ENCODE assay signal across 27 mouse cellular contexts in the genomic region with DNA sequence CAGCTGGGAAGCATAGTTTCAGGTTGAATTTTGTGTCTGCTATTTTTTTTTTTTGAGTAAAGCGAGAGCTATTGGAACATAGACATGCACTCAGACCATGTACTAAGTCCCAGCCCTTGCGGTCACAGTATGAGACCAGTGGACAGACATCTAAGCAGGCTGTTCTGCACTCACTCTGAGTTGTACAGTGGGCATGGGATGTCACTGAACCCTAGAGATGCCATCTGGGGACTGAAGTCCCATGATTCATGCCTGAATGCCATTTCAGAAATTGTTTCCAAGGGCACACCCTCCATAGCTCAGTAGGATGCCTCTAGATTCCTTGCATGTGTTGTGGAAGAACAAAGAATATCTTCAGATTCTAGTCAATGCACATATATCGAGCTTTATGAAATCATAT.
A peak's percentile ranks its signal among the peaks of the same experiment; 100 is the strongest.
DNase-seq lines count a peak whose midpoint lies in the region; ATAC-seq lines count a peak whose summit lies in the region.
"Had no signal": no experiment of that assay in that cellular context is flagged by ENCODE, and none has a peak within 500 bp of the region (broad histone marks: within the 10 kb centered on the region; RNA-seq: fewer than 3 reads in every experiment).

No protein-coding gene starts in this region.

- no peaks in the 10 kb centered on the region for H3K27me3 ChIP-seq in hindbrain, embryonic 10.5 days (ENCODE audit: insufficient read depth, poor library complexity, severe bottlenecking)
- no peaks in the 10 kb centered on the region for H3K27me3 ChIP-seq in hindbrain, embryonic 16.5 days (replicated peaks; ENCODE audit: control insufficient read depth, insufficient read depth, low read length)
- H3K27me3 ChIP-seq in neural tube, embryonic 13.5 days: no peaks in the 10 kb centered on the region
- no peaks in the 10 kb centered on the region for H3K27me3 ChIP-seq in neural tube, embryonic 15.5 days (replicated peaks)
- no peaks in the 10 kb centered on the region for H3K27me3 ChIP-seq in hindbrain, embryonic 13.5 days
- H3K27me3 ChIP-seq: CH12.LX; forebrain, embryonic 13.5 days; heart, embryonic 15.5 days had no signal

- H3K36me3 ChIP-seq in hindbrain, embryonic 10.5 days: no peaks in the 10 kb centered on the region
- H3K36me3 ChIP-seq in hindbrain, embryonic 16.5 days (ENCODE audit: control insufficient read depth, insufficient read depth, low read length): no peaks in the 10 kb centered on the region
- H3K36me3 ChIP-seq in neural tube, embryonic 13.5 days: no peaks in the 10 kb centered on the region
- H3K36me3 ChIP-seq in neural tube, embryonic 15.5 days: no peaks in the 10 kb centered on the region
- H3K36me3 ChIP-seq in hindbrain, embryonic 13.5 days: no peaks in the 10 kb centered on the region
- H3K36me3 ChIP-seq: heart, embryonic 15.5 days had no signal

- no peak overlapping the region for H3K4me2 ChIP-seq in hindbrain, embryonic 16.5 days (ENCODE audit: low read length)
- no peak overlapping the region for H3K4me2 ChIP-seq in neural tube, embryonic 13.5 days
- H3K4me2 ChIP-seq in neural tube, embryonic 15.5 days: no peak overlapping the region
- no peak overlapping the region for H3K4me2 ChIP-seq in hindbrain, embryonic 13.5 days
- H3K4me2 ChIP-seq: forebrain, embryonic 13.5 days; heart, embryonic 15.5 days had no signal

- ATAC-seq in hindbrain, embryonic 16.5 days: no peak
- ATAC-seq in neural tube, embryonic 13.5 days (ENCODE audit: low read depth): no peak
- ATAC-seq in neural tube, embryonic 15.5 days (ENCODE audit: low FRiP score): no peak
- no peak for ATAC-seq in hindbrain, embryonic 13.5 days (ENCODE audit: low FRiP score)
- ATAC-seq: activated CD4-positive, CD25-positive, alpha-beta regulatory T cell, adult 4 months; forebrain, embryonic 13.5 days; intestine, embryonic 16.5 days had no signal

- H3K27ac ChIP-seq in hindbrain, embryonic 10.5 days: peak overlapping the region; percentile 85
- H3K27ac ChIP-seq in hindbrain, embryonic 16.5 days (ENCODE audit: low read depth, low read length): no peak overlapping the region
- peak overlapping the region; percentile 39; the same call in 1 of the 2 replicates for H3K27ac ChIP-seq in neural tube, embryonic 13.5 days (replicated peaks)
- H3K27ac ChIP-seq in neural tube, embryonic 15.5 days (replicated peaks): no peak overlapping the region
- H3K27ac ChIP-seq in hindbrain, embryonic 13.5 days: peak overlapping the region; percentile 50; the same call in 1 of the 2 replicates
- H3K27ac ChIP-seq: forebrain, embryonic 13.5 days; heart, embryonic 15.5 days; liver, embryonic 14.5 days; macrophage had no signal

- H3K9ac ChIP-seq in hindbrain, embryonic 16.5 days (ENCODE audit: low read depth, low read length): no peak overlapping the region
- H3K9ac ChIP-seq in neural tube, embryonic 13.5 days: no peak overlapping the region
- no peak overlapping the region for H3K9ac ChIP-seq in neural tube, embryonic 15.5 days (replicated peaks)
- no peak overlapping the region for H3K9ac ChIP-seq in hindbrain, embryonic 13.5 days
- H3K9ac ChIP-seq: forebrain, embryonic 13.5 days; heart, embryonic 15.5 days; liver, embryonic 14.5 days had no signal

- peaks cover 98% of the 10 kb centered on the region for H3K4me1 ChIP-seq in hindbrain, embryonic 10.5 days (replicated peaks)
- H3K4me1 ChIP-seq in hindbrain, embryonic 16.5 days (ENCODE audit: control insufficient read depth, insufficient read depth, low read depth, low read length): peaks cover 27% of the 10 kb centered on the region
- H3K4me1 ChIP-seq in neural tube, embryonic 13.5 days (replicated peaks): peaks cover 80% of the 10 kb centered on the region
- H3K4me1 ChIP-seq in neural tube, embryonic 15.5 days: peaks cover 42% of the 10 kb centered on the region
- H3K4me1 ChIP-seq in hindbrain, embryonic 13.5 days (replicated peaks): peaks cover 58% of the 10 kb centered on the region

- 88% methylated on average over 3 of the region's 3 CpGs for WGBS in hindbrain, embryonic 10.5 days
- WGBS in hindbrain, embryonic 16.5 days: 77% methylated on average over 3 of the region's 3 CpGs
- 81% methylated on average over 3 of the region's 3 CpGs for WGBS in neural tube, embryonic 13.5 days
- WGBS in neural tube, embryonic 15.5 days: 88% methylated on average over 3 of the region's 3 CpGs
- 82% methylated on average over 3 of the region's 3 CpGs for WGBS in hindbrain, embryonic 13.5 days

- no peak overlapping the region for H3K4me3 ChIP-seq in hindbrain, embryonic 10.5 days
- H3K4me3 ChIP-seq in hindbrain, embryonic 16.5 days (ENCODE audit: low read length): no peak overlapping the region
- no peak overlapping the region for H3K4me3 ChIP-seq in neural tube, embryonic 13.5 days
- no peak overlapping the region for H3K4me3 ChIP-seq in neural tube, embryonic 15.5 days (replicated peaks)
- no peak overlapping the region for H3K4me3 ChIP-seq in hindbrain, embryonic 13.5 days
- H3K4me3 ChIP-seq: forebrain, embryonic 13.5 days; heart, embryonic 15.5 days had no signal

- no peaks in the 10 kb centered on the region for H3K9me3 ChIP-seq in hindbrain, embryonic 10.5 days
- H3K9me3 ChIP-seq in hindbrain, embryonic 16.5 days (ENCODE audit: control insufficient read depth, low read length): no peaks in the 10 kb centered on the region
- no peaks in the 10 kb centered on the region for H3K9me3 ChIP-seq in neural tube, embryonic 13.5 days
- H3K9me3 ChIP-seq in neural tube, embryonic 15.5 days (replicated peaks): no peaks in the 10 kb centered on the region
- no peaks in the 10 kb centered on the region for H3K9me3 ChIP-seq in hindbrain, embryonic 13.5 days
- H3K9me3 ChIP-seq: forebrain, embryonic 13.5 days; heart, embryonic 15.5 days had no signal

- DNase-seq in hindbrain, embryonic 10.5 days (ENCODE audit: low spot score): no peak
- DNase-seq in embryo, embryonic 11 days: no peak
- DNase-seq in kidney, postnatal 36 days: no peak
- DNase-seq: adrenal gland, adult 2 months; adrenal gland, postnatal 36 days; cerebellum, adult 9-11 months; gastrocnemius, postnatal 10 days; kidney, adult 9 months; kidney, postnatal 10 days; layer of hippocampus, adult 9-11 months; liver; lung, adult 2 months; lung, postnatal 10 days; right cerebral cortex, adult 18-20 months; spleen, adult 18-20 months; thymus, postnatal 25 days had no signal

Comparison
In these comparisons a context has a peak if more than half of its experiments do, and no peak if none do; other contexts are left out.
1. H3K27ac ChIP-seq: peak in hindbrain, embryonic 10.5 days (single experiment), neural tube, embryonic 13.5 days (single experiment) and hindbrain, embryonic 13.5 days (single experiment); none in hindbrain, embryonic 16.5 days (single experiment) and neural tube, embryonic 15.5 days (single experiment).